Mouse (Mus musculus) heart, embryonic 11.5 days (tissue): ENCODE results near the gene Prkg1. TPM values are rescaled to one million over a fixed set of nuclear protein-coding genes. Genes with fewer than 3 reads are reported as not detected.
"Not testable (repeated sequence)": the region's sequence is repeated elsewhere in the genome, so short reads cannot be mapped to it uniquely, and the experiment has no call there.

ENCODE experiments used
- ATAC-seq: fragments of 200-750 bp; cut with Nextera tagmentation; replicated peaks from 2 replicates; pipeline ENCODE4 v1.8.0; 2017; ENCODE audit warnings: moderate library complexity; ENCODE audit not compliant: insufficient number of reproducible peaks, low FRiP score, low TSS enrichment
- H3K27ac ChIP-seq: fragments of 300-500 bp; sonication (generic); 2 replicates; pipeline ENCODE4 v1.5.1; 2014; ENCODE audit warnings: mild to moderate bottlenecking, low read depth, low read length
- H3K27me3 ChIP-seq: fragments of 300-500 bp; sonication (generic); 2 replicates; pipeline ENCODE4 v1.6.1; 2014; ENCODE audit warnings: mild to moderate bottlenecking, low read length, mixed read lengths; ENCODE audit not compliant: control insufficient read depth, insufficient read depth
- H3K36me3 ChIP-seq: fragments of 300-500 bp; sonication (generic); 2 replicates; pipeline ENCODE4 v1.6.1; 2014; ENCODE audit warnings: mild to moderate bottlenecking, low read length, moderate library complexity, mixed read lengths; ENCODE audit not compliant: control insufficient read depth, insufficient read depth
- H3K4me1 ChIP-seq: fragments of 300-500 bp; sonication (generic); 2 replicates; pipeline ENCODE4 v1.6.1; 2014; ENCODE audit warnings: low read length; ENCODE audit not compliant: control insufficient read depth, insufficient read depth
- H3K4me2 ChIP-seq: fragments of 300-500 bp; sonication (generic); 2 replicates; pipeline ENCODE4 v1.6.1; 2014; ENCODE audit warnings: mild to moderate bottlenecking, moderate library complexity
- H3K4me3 ChIP-seq: fragments of 300-500 bp; sonication (generic); 2 replicates; pipeline ENCODE4 v1.5.1; 2014; ENCODE audit warnings: low read depth, low read length
- H3K9ac ChIP-seq: fragments of 300-500 bp; sonication (generic); 2 replicates; pipeline ENCODE4 v1.6.1; 2014; ENCODE audit warnings: mild to moderate bottlenecking, low read depth, low read length, moderate library complexity
- H3K9me3 ChIP-seq: fragments of 300-500 bp; sonication (generic); replicated peaks from 2 replicates; pipeline ENCODE4 v1.6.1; 2016; ENCODE audit warnings: low read length; ENCODE audit not compliant: control insufficient read depth
- WGBS: fragments of 180-500 bp; shearing (Covaris S2); extraction: QIAGEN DNeasy Blood & Tissue Kit; methylation state at CpG from one replicate; pipeline ENCODE4 v1.1.7; 2014; ENCODE audit not compliant: insufficient replicate concordance; 5-methylcytosine and 5-hydroxymethylcytosine counted together
- polyA plus RNA-seq: library from polyadenylated mRNA; unstranded; fragments of >200 nt; fragmentation: Nextera tagmentation; extraction: Ambion mirVana; gene quantifications from 2 replicates; pipeline ENCODE4 v1.2.1, GENCODE M21; 2014

Gene Prkg1
- polyA plus RNA-seq, 1 experiment from 2014 or later, result 10.9 TPM

DNA sequence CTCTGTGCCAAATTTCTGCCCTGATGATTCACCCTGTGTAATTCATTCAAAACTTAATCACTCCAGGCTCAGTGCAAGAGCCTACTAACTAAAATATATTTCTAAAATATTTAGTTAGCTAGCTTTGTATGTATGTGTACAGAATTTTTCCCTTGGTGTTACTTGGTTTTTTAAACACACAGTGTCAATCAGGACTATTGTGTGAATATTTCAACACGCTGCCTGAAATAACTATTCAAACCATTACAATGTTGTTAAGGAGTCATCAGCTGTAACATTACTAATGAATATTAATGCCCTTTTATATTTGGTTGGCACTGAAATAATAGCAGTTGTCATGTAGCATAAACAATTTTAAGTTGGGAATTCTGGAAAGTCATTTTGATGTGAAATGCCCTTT is 502.4 kb downstream of the Prkg1 start:
- Histone ChIP-seq H3K36me3 (no peaks in the 10 kb centered on the region), H3K27ac (no peak overlapping the region), H3K9me3 (no peaks in the 10 kb centered on the region), H3K4me3 (no peak overlapping the region), H3K4me1 (no peaks in the 10 kb centered on the region), H3K4me2 (no peak overlapping the region), H3K27me3 (no peaks in the 10 kb centered on the region), H3K9ac (no peak overlapping the region)
- ATAC-seq, result no peak
- WGBS, result 85% methylated on average over 1 of the region's 1 CpGs

DNA sequence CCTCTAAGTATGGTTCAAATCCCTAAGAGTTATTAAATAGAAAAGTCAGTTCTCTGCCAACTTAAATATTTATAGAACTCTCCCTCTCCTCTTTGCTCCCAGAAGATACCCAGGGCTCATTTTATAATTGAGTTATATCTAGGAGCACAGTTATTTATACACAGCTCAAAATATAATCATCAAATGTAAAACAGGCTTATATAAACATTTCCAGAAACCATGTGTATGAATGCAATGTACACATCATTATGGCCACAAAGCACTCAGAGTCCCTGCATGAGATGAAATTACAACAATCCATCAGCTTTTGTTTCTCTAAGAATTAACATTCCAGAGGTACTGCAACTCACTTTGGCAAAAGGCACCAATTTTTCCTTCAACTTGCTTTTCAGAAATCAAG is 504.3 kb downstream of the Prkg1 start:
- Histone ChIP-seq H3K27ac (no peak overlapping the region), H3K9ac (no peak overlapping the region), H3K4me3 (no peak overlapping the region), H3K36me3 (no peaks in the 10 kb centered on the region), H3K9me3 (no peaks in the 10 kb centered on the region), H3K4me1 (no peaks in the 10 kb centered on the region), H3K27me3 (no peaks in the 10 kb centered on the region), H3K4me2 (no peak overlapping the region)
- ATAC-seq, result no peak

DNA sequence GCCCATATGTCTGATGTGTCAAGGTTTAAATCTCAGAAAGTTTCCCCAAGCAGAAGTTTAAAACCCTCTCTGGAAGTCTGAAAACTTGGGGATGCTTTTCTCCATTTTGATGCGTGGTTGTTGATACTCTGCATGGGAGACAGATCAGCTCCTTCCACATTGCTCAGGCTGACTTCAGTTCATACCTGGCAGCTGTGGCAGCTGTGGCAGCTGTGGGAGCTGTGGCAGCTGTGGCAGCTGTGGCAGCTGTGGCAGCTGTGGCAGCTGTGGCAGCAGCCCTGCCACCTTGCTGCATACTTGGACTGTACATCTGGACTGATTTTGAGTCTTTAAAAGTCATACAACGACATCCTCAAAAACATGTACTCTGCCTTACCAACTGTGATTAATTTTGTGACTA is 509.1 kb downstream of the Prkg1 start:
- ATAC-seq, result no peak
- Histone ChIP-seq H3K4me3 (no peak overlapping the region), H3K9ac (no peak overlapping the region), H3K9me3 (no peaks in the 10 kb centered on the region), H3K27ac (no peak overlapping the region), H3K4me2 (no peak overlapping the region), H3K4me1 (no peaks in the 10 kb centered on the region), H3K36me3 (no peaks in the 10 kb centered on the region), H3K27me3 (no peaks in the 10 kb centered on the region)
- 67% methylated on average over 2 of the region's 2 CpGs for WGBS

DNA sequence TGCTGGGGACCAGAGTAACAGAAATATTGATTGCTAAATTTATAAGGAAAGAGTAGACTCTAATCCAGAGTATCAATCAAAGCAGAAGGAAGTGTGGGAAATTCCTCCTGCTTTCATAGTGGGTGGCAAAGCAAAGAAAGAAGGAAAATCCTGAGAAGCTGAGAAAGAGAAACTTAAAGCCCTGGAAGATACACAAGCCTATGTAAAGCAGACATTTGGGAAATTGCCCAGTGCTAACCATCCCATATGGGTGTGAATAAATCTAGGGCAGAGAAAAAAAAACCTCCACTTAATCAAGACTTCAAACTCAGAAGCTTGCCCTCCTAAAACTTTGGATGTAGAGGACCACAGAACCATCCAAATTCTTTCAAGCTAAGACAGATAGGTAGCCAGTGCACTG is 532.4 kb downstream of the Prkg1 start:
- Histone ChIP-seq H3K4me3 (no peak overlapping the region), H3K4me2 (no peak overlapping the region), H3K9ac (no peak overlapping the region), H3K9me3 (no peaks in the 10 kb centered on the region), H3K36me3 (no peaks in the 10 kb centered on the region), H3K27me3 (no peaks in the 10 kb centered on the region), H3K27ac (no peak overlapping the region), H3K4me1 (no peaks in the 10 kb centered on the region)
- ATAC-seq, result no peak

DNA sequence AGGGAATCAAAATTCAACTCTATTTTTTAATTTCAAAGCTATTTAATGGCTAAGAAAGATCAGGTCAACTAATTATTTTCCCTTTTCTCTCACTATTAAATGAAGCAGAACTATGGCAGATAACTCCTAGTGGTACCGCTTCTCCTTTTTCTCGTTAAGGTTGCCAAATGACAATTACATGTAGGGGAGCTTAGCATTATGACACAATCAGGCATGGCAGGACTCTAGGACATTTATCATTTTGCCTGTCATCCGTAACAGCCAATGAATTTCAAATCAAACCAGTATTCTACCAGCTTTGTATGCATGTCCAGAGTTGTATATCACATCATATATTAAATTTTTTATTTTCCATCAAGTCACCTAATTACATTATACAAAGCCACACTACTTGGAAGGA is 536.4 kb downstream of the Prkg1 start:
- H3K27ac ChIP-seq, result no peak overlapping the region
- H3K4me3 ChIP-seq, result no peak overlapping the region
- no peak overlapping the region for H3K4me2 ChIP-seq
- H3K27me3 ChIP-seq, result no peaks in the 10 kb centered on the region
- 91% methylated on average over 3 of the region's 3 CpGs for WGBS
- H3K9ac ChIP-seq, result no peak overlapping the region
- H3K36me3 ChIP-seq, result no peaks in the 10 kb centered on the region
- H3K9me3 ChIP-seq, result no peaks in the 10 kb centered on the region
- H3K4me1 ChIP-seq, result no peaks in the 10 kb centered on the region
- no peak for ATAC-seq

DNA sequence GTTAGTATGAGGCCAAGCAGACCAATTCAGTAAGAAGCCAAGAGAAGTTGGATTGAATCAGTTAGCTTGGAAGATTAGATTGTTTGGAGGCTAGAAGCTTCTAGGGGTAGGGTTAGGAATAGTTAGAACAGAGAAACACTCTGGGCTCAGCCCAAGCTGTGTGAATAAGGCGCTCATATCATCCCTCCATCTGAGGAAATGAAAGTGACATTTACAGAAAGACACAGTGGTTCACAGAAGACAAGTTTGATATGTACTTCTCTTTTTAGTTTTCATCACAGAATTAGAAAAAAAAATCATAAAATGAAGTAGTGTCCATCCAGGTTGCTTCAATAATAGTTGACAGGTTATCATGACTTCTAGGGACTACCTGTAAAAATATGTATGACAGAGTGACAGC is 541.4 kb downstream of the Prkg1 start:
- H3K9ac ChIP-seq, result no peak overlapping the region
- ATAC-seq, result no peak

DNA sequence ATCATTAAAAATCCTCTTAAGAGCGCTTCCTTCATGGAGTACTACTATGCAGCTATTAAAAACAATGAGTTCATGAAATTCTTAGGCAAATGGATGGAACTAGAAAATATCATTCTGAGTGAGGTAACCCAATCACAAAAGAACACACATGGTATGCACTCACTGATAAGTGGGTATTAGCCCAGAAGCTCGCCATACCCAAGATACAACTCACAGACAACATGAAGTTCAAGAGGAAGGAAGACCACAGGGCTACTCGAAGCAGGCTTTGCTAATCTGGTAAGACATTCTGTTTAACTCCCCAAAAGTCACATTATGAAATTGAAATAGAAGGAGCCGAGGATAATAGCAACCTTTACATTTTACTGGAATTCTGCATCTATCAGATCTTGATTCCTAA is 545.6 kb downstream of the Prkg1 start:
- H3K4me2 ChIP-seq, H3K36me3 ChIP-seq, H3K27me3 ChIP-seq, ATAC-seq, H3K9me3 ChIP-seq, H3K9ac ChIP-seq, H3K27ac ChIP-seq, H3K4me1 ChIP-seq, H3K4me3 ChIP-seq: not testable (repeated sequence)
- WGBS, result 74% methylated on average over 4 of the region's 4 CpGs

More for the DNA sequence above, 541.4 kb downstream of the Prkg1 start:
- no peak overlapping the region for H3K4me3 ChIP-seq
- no peaks in the 10 kb centered on the region for H3K9me3 ChIP-seq
- H3K4me1 ChIP-seq, result no peaks in the 10 kb centered on the region
- 81% methylated on average over 1 of the region's 1 CpGs for whole genome bisulfite sequencing
- H3K27me3 ChIP-seq, result no peaks in the 10 kb centered on the region
- no peak overlapping the region for H3K4me2 ChIP-seq
- no peaks in the 10 kb centered on the region for H3K36me3 ChIP-seq
- no peak overlapping the region for H3K27ac ChIP-seq

DNA sequence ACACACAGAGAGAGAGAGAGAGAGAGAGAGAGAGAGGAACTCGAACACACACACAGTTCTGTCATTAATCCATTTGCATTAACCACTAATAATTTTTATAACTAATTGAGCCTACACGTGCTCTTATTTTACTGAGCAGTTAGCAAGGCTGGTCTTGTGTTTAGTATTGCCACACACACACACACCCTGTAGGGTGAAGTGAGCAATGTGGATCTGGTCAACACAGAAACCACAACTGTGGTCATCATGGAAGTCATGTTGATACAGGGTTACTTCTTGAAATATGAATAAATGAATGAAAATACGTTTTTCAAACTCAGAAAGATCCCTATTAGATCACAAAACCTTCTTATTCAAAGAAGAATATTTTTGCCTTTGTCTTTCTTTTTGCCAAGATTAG is 554.0 kb downstream of the Prkg1 start:
- 75% methylated on average over 3 of the region's 3 CpGs for WGBS
- Histone ChIP-seq H3K4me2 (no peak overlapping the region), H3K36me3 (no peaks in the 10 kb centered on the region), H3K9me3 (no peaks in the 10 kb centered on the region), H3K9ac (no peak overlapping the region), H3K27ac (no peak overlapping the region), H3K4me3 (no peak overlapping the region), H3K4me1 (peaks cover 4% of the 10 kb centered on the region; the same call in 1 of the 2 replicates), H3K27me3 (no peaks in the 10 kb centered on the region)
- no peak for ATAC-seq

DNA sequence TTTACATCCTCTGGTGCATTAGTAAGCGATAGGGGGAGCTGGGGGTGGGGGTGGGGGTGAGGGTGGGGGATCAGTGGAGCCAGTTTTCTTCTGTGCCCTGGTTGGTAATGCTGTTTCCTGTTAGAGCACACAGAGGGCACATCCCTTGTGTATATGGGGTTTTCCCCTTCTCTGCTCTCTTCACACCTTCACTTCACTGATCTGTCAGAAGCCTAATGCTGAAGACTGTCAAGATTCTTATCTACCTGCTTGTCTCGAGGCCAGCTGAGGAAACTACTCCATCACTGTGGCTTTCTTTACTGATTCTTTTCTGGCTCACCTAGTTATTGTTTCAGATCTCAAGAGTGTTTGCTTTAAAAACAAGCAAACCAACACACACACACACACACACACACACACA is 554.4 kb downstream of the Prkg1 start:
- Histone ChIP-seq H3K4me2 (no peak overlapping the region), H3K4me1 (peaks cover 4% of the 10 kb centered on the region; the same call in 1 of the 2 replicates), H3K9me3 (no peaks in the 10 kb centered on the region), H3K9ac (no peak overlapping the region), H3K27ac (no peak overlapping the region), H3K4me3 (no peak overlapping the region), H3K36me3 (no peaks in the 10 kb centered on the region), H3K27me3 (no peaks in the 10 kb centered on the region)
- no peak for ATAC-seq
- WGBS, result 40% methylated on average over 2 of the region's 2 CpGs
